Mouse (Mus musculus) liver, embryonic 14.5 days (tissue): ENCODE results near the gene 2310011J03Rik. TPM values are rescaled to one million over a fixed set of nuclear protein-coding genes. Genes with fewer than 3 reads are reported as not detected.
A peak's percentile ranks its signal among the peaks of the same experiment; 100 is the strongest.

ENCODE experiments used
- ATAC-seq: fragments of 200-750 bp; cut with Nextera tagmentation; 2 replicates; pipeline ENCODE4 v1.8.0; 2017; ENCODE audit warnings: moderate number of reproducible peaks, mild to moderate bottlenecking, moderate library complexity; ENCODE audit not compliant: insufficient read depth
- DNase-seq, 3 experiments: peaks; one replicate each; pipeline ENCODE4 v3.0.0-alpha.2; 2012 to 2013; ENCODE audit warnings: low read depth in 3 of 3, low spot score in 3 of 3
- H3K27ac ChIP-seq: fragments of 300-500 bp; sonication (generic); 2 replicates; pipeline ENCODE4 v1.5.1; 2014; ENCODE audit warnings: moderate library complexity, mild to moderate bottlenecking, control low read depth, inconsistent platforms
- H3K27me3 ChIP-seq: fragments of 300-500 bp; sonication (generic); 2 replicates; pipeline ENCODE4 v1.6.1; 2014; ENCODE audit warnings: mild to moderate bottlenecking, low read length, moderate library complexity; ENCODE audit not compliant: control insufficient read depth, insufficient read depth
- H3K36me3 ChIP-seq: fragments of 300-500 bp; sonication (generic); replicated peaks from 2 replicates; pipeline ENCODE4 v1.6.1; 2014; ENCODE audit warnings: low read depth; ENCODE audit not compliant: control insufficient read depth, insufficient read depth
- H3K4me1 ChIP-seq, 2 experiments: fragments of 200-500 bp in 1 of 2; fragments of 300-500 bp in 1 of 2; sonication (generic) in 1 of 2; replicated peaks; 2 replicates each; pipeline ENCODE4 v1.6.1; 2012 to 2014; ENCODE audit warnings: antibody characterized with exemption in 1 of 2, inconsistent platforms in 1 of 2, low read length in 1 of 2; ENCODE audit not compliant: control insufficient read depth in 2 of 2, insufficient read depth in 2 of 2
- H3K4me2 ChIP-seq: fragments of 300-500 bp; sonication (generic); 2 replicates; pipeline ENCODE4 v1.6.1; 2014; ENCODE audit warnings: low read depth, mild to moderate bottlenecking, control low read depth, moderate library complexity
- H3K4me3 ChIP-seq, 2 experiments: fragments of 200-500 bp in 1 of 2; fragments of 300-500 bp in 1 of 2; sonication (generic) in 1 of 2; 2 replicates each; pipeline ENCODE4 v1.5.1; 2012 to 2014; ENCODE audit warnings: low read depth in 2 of 2, low read length in 2 of 2, mild to moderate bottlenecking in 2 of 2, control low read depth in 1 of 2, inconsistent platforms in 1 of 2, moderate library complexity in 1 of 2; ENCODE audit not compliant: insufficient read depth in 1 of 2
- H3K9ac ChIP-seq: fragments of 300-500 bp; sonication (generic); replicated peaks from 2 replicates; pipeline ENCODE4 v1.6.1; 2014; ENCODE audit warnings: mild to moderate bottlenecking, control low read depth, moderate library complexity
- H3K9me3 ChIP-seq: fragments of 300-500 bp; sonication (generic); 2 replicates; pipeline ENCODE4 v1.6.1; 2016; ENCODE audit warnings: low read length, mixed read lengths; ENCODE audit not compliant: control insufficient read depth
- CTCF ChIP-seq: IDR thresholded peaks from 2 replicates; pipeline ENCODE4 v1.5.1; 2016; ENCODE audit warnings: antibody characterized with exemption, low read depth, control low read depth
- EP300 ChIP-seq: IDR thresholded peaks from 2 replicates; pipeline ENCODE4 v1.6.1; 2016; ENCODE audit warnings: antibody characterized with exemption, low read depth
- WGBS: fragments of 180-500 bp; shearing (Covaris S2); extraction: QIAGEN DNeasy Blood & Tissue Kit; methylation state at CpG from one replicate; pipeline ENCODE4 v1.1.7; 2014; ENCODE audit not compliant: insufficient replicate concordance; 5-methylcytosine and 5-hydroxymethylcytosine counted together
- polyA plus RNA-seq, 2 experiments: library from polyadenylated mRNA; depleted of rRNA in 1 of 2; stranded (reverse) in 1 of 2; unstranded in 1 of 2; fragments of >200 nt; fragmentation: Nextera tagmentation in 1 of 2; extraction: Ambion mirVana in 1 of 2; gene quantifications; 2 replicates each; pipeline versions ENCODE4 v1.2.1 to v1.2.3; 2012 to 2014

Gene 2310011J03Rik
- polyA plus RNA-seq, 2 experiments, result 24.3 to 29.5 TPM

DNA sequence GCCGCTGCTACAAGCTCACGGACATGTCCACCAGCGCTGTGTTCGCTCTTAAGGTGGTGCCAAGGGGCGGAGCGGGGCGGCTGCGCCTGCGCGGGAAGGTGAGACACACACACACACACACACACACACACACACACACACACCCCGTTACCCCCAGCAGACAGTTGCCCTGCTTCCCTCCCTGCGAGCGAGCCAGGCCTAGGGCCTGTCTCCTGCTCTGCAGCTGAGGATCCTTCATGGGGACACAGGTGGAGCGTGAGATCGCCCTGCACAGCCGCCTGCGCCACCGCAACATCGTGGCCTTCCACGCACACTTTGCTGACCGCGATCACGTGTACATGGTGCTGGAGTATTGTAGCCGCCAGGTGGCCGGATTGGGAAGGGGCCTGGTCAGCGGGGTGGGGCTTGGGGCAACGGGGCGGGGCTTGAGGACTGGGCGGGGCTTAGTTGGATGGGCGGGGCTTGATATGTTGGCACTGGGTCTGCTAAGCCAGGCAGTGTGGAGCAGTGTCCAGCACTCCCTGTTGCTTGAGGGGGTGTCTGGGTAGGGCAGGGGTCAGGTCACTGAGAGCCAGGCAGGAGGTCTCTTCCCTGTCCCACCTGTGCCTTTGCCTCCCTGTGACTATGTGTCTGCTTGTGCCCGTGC, 37.8 kb upstream of the 2310011J03Rik start:
- H3K27ac ChIP-seq, result no peak overlapping the region
- no peak overlapping the region for H3K4me3 ChIP-seq
- peaks cover 49% of the 10 kb centered on the region for H3K27me3 ChIP-seq
- peak overlapping the region; percentile 18; the same call in 1 of the 2 replicates for H3K4me2 ChIP-seq
- TF ChIP-seq EP300, result no peak
- TF ChIP-seq CTCF, result no peak; the same call in 1 of the 2 replicates
- no peak overlapping the region for H3K9ac ChIP-seq
- WGBS, result 9% methylated on average over 31 of the region's 31 CpGs
- no peak for DNase-seq
- H3K9me3 ChIP-seq, result no peaks in the 10 kb centered on the region
- no peaks in the 10 kb centered on the region for H3K4me1 ChIP-seq
- H3K36me3 ChIP-seq, result no peaks in the 10 kb centered on the region
- 0 out of 2 replicates have a peak, but pooled peaks have one; percentile 21 for ATAC-seq

GRCm38 (mm10) chr10:80357336-80357735, 37.0 kb upstream of the 2310011J03Rik start:
- no peak for TF ChIP-seq EP300
- no peak for TF ChIP-seq CTCF
- Histone ChIP-seq H3K27ac (no peak overlapping the region), H3K27me3 (peaks cover 53% of the 10 kb centered on the region), H3K36me3 (no peaks in the 10 kb centered on the region), H3K9me3 (no peaks in the 10 kb centered on the region), H3K9ac (no peak overlapping the region), H3K4me2 (no peak overlapping the region), H3K4me3 (no peak overlapping the region), H3K4me1 (no peaks in the 10 kb centered on the region)
- ATAC-seq (no peak), DNase-seq (no peak)
- 29% methylated on average over 7 of the region's 7 CpGs for WGBS

GRCm38 (mm10) chr10:80356737-80357136, 36.4 kb upstream of the 2310011J03Rik start:
- DNase-seq (no peak), ATAC-seq (no peak)
- Histone ChIP-seq H3K27ac (no peak overlapping the region), H3K4me2 (no peak overlapping the region), H3K36me3 (no peaks in the 10 kb centered on the region), H3K9me3 (no peaks in the 10 kb centered on the region), H3K9ac (no peak overlapping the region), H3K4me3 (no peak overlapping the region), H3K27me3 (peaks cover 58% of the 10 kb centered on the region), H3K4me1 (no peaks in the 10 kb centered on the region)
- WGBS, result 4% methylated on average over 34 of the region's 34 CpGs
- TF ChIP-seq CTCF (no peak), EP300 (no peak)

DNA sequence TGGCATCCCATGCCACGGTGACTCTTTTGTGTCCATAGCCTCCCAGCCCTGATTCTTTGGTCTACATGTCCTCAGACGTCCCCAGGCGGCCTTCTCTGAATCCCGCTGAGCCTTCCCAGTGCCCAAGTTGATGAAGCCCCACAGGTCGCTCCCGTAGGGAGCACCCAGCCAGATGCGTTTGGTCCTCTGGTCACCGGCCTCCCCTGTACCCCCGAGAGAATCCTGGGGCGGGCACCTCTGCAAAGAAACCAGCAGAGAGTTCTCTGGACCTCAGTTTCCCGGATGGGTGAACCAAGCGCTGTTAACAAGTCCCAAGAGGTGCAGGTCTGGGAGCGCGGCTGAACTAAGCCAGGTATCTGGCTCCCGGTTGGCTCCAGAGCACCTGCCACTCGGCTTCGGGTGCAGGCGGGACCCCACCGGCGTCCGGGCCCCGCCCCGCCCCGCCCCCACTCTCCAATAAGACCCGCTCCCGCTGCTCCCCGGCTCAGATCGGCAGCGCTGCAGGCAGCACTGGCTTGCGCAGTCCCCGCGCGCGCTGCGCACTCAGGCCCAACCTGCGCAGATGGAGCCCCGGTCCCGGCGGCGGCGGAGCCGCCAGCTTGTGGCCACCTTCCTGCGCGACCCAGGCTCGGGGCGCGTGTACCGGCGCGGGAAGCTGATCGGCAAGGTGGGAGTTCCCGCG, 35.8 kb upstream of the 2310011J03Rik start, which contains the start of gene Plk5:
Gene Plk5, plus strand, starts transcription at position 459 of the 682 bp plus-strand sequence.
- ATAC-seq, result no peak
- WGBS, result 3% methylated on average over 53 of the region's 53 CpGs
- Histone ChIP-seq H3K36me3 (no peaks in the 10 kb centered on the region), H3K4me2 (no peak within 1 kb of the TSS), H3K9ac (no peak within 1 kb of the TSS), H3K4me3 (no peak within 1 kb of the TSS), H3K4me1 (no peaks in the 10 kb centered on the region), H3K27ac (no peak within 1 kb of the TSS), H3K9me3 (no peaks in the 10 kb centered on the region), H3K27me3 (peaks cover 60% of the 10 kb centered on the region)
- no peak for DNase-seq
- TF ChIP-seq EP300 (no peak), CTCF (no peak)

DNA sequence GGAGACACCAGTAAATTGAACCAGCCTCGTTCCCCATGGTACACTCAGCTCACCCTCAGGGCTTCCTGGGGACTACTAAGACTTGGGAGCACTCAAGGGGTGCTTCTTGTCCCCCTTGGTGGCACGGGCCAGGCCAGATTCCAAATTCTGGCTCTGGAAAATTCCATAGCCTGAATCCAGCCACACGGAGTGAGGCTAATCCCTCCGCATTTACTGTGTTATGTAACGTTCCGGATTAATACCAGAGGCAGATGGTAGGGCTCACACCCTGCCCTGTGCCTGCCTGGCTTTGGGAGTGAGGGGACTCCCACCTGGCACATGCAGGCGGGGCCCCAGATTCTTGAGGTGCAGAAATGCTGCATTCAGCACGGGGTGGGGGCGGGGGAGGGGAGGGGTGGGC, 35.1 kb upstream of the 2310011J03Rik start:
- Histone ChIP-seq H3K27ac (no peak overlapping the region), H3K9ac (no peak overlapping the region), H3K4me2 (no peak overlapping the region), H3K27me3 (peaks cover 65% of the 10 kb centered on the region), H3K36me3 (no peaks in the 10 kb centered on the region), H3K9me3 (no peaks in the 10 kb centered on the region), H3K4me3 (no peak overlapping the region), H3K4me1 (no peaks in the 10 kb centered on the region)
- ATAC-seq, result no peak
- no peak for TF ChIP-seq EP300
- no peak for TF ChIP-seq CTCF
- WGBS, result 13% methylated on average over 8 of the region's 9 CpGs
- DNase-seq, result no peak
